Mouse (Mus musculus): ENCODE measurements around the gene Ddx42. TPM values are rescaled to one million over a fixed set of nuclear protein-coding genes. Genes with fewer than 3 reads are reported as not detected.

Gene Ddx42
- polyA plus RNA-seq (2015; fragmentation: Nextera tagmentation; extraction: Ambion mirVana): 77.9 and 81.9 TPM in 2 replicates

DNA sequence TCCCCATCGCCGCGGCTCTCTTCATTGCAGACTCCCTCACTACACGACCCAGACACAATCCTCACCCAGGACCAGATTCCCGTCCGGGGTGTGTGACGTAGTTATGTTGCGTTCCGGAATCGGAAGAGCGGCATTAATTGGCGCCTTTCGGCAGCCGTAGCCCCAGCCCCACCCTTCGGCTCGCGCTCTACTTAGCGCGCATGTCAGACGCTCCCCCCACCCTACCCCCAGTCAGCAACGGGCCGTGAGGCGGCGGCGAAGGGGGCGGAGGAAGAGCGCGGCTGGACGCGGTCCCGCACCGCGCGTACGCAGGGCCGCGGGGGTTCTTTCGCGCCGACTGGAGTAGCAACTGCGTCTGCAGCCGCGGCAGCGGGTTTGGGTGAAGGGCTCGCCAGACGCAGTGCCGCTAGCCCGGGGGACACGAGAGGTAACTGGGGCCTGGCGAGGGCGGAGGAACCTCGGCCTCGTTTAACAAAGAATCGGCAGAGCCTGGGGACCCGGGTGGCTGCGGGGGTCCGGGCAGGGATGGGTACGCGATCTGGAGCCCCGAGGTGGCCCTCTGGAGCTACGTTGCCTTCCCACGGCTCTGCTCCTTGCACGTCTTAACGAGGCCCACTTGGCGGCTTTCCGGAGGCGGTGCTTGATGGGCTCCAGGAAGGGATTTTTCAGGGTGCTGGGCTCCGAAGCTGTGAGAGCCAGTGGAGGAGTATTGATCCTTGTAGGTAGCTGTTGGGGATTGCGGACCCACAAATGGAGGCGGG is at the start of gene Ddx42:
Gene Ddx42 (plus strand): TSS at position 197 of the 761 bp plus-strand sequence.
- peak; percentile 97 for ATAC-seq (ENCODE audit: low FRiP score, low read depth)
- Histone ChIP-seq H3K9ac (peak within 1 kb of the TSS; percentile 97), H3K36me3 (peaks cover 13% of the 10 kb centered on the region), H3K4me1 (replicated peaks) (peaks cover 51% of the 10 kb centered on the region), H3K9me3 (no peaks in the 10 kb centered on the region), H3K4me2 (peak within 1 kb of the TSS; percentile 66), H3K27ac (replicated peaks) (peak within 1 kb of the TSS; percentile 99), H3K27me3 (no peaks in the 10 kb centered on the region), H3K4me3 (peak within 1 kb of the TSS; percentile 79)
- under 1% methylated on average over 69 of the region's 70 CpGs for WGBS

- no peak for ATAC-seq (ENCODE audit: low FRiP score, low read depth)
- Histone ChIP-seq H3K4me1 (replicated peaks) (no peaks in the 10 kb centered on the region), H3K27me3 (no peaks in the 10 kb centered on the region), H3K9me3 (no peaks in the 10 kb centered on the region), H3K9ac (no peak overlapping the region), H3K4me3 (no peak overlapping the region), H3K36me3 (peaks cover 27% of the 10 kb centered on the region; the same call in 1 of the 2 replicates), H3K27ac (replicated peaks) (no peak overlapping the region), H3K4me2 (no peak overlapping the region)
- WGBS: 88% methylated on average over 5 of the region's 5 CpGs
These were observed 49.3 kb upstream of the Ddx42 start for GRCm38 (mm10) chr11:106167435-106167834.

- H3K36me3 ChIP-seq: peaks cover 18% of the 10 kb centered on the region; the same call in 1 of the 2 replicates
- H3K9ac ChIP-seq: no peak overlapping the region
- no peak overlapping the region for H3K4me3 ChIP-seq
- WGBS: 77% methylated on average over 7 of the region's 7 CpGs
- H3K9me3 ChIP-seq: no peaks in the 10 kb centered on the region
- no peaks in the 10 kb centered on the region for H3K27me3 ChIP-seq
- ATAC-seq (ENCODE audit: low FRiP score, low read depth): no peak
- H3K27ac ChIP-seq (replicated peaks): no peak overlapping the region
- H3K4me2 ChIP-seq: no peak overlapping the region
- H3K4me1 ChIP-seq (replicated peaks): no peaks in the 10 kb centered on the region
These were observed 45.9 kb upstream of the Ddx42 start for GRCm38 (mm10) chr11:106170807-106171206.

GRCm38 (mm10) chr11:106173228-106173627 is 43.5 kb upstream of the Ddx42 start:
- no peaks in the 10 kb centered on the region for H3K9me3 ChIP-seq
- no peak for ATAC-seq (ENCODE audit: low FRiP score, low read depth)
- peaks cover 4% of the 10 kb centered on the region; the same call in 1 of the 2 replicates for H3K36me3 ChIP-seq
- H3K27me3 ChIP-seq: no peaks in the 10 kb centered on the region
- H3K4me1 ChIP-seq (replicated peaks): no peaks in the 10 kb centered on the region
- H3K9ac ChIP-seq: no peak overlapping the region
- H3K27ac ChIP-seq (replicated peaks): no peak overlapping the region
- H3K4me3 ChIP-seq: no peak overlapping the region
- 95% methylated on average over 2 of the region's 2 CpGs for WGBS
- no peak overlapping the region for H3K4me2 ChIP-seq

DNA sequence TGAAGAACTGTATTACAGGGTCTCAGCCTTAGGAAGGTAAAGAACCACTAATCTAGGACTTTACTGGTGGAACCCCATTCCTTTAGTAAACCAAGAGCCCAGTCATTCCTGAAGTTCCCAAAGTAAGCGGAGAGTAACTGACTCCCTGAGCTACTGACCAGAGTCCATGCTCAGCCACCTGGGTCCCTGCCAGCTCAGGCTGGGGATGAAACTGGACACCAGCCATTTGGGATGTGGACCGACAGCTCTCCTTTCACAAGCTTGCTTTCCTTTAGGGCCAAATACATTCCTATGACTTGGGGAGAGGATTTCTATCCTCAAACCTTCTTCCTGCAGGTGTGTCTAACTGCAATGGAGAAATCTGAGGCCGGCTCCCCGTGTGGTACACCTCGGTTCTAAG is 42.4 kb upstream of the Ddx42 start:
- no peaks in the 10 kb centered on the region for H3K4me1 ChIP-seq (replicated peaks)
- no peaks in the 10 kb centered on the region for H3K27me3 ChIP-seq
- H3K9ac ChIP-seq: no peak overlapping the region
- ATAC-seq (ENCODE audit: low FRiP score, low read depth): no peak
- H3K9me3 ChIP-seq: no peaks in the 10 kb centered on the region
- H3K4me3 ChIP-seq: no peak overlapping the region
- WGBS: 88% methylated on average over 5 of the region's 5 CpGs
- H3K4me2 ChIP-seq: no peak overlapping the region
- peaks cover 7% of the 10 kb centered on the region; the same call in 1 of the 2 replicates for H3K36me3 ChIP-seq
- H3K27ac ChIP-seq (replicated peaks): no peak overlapping the region

GRCm38 (mm10) chr11:106175081-106175480 is 41.6 kb upstream of the Ddx42 start:
- Histone ChIP-seq H3K4me3 (no peak overlapping the region), H3K4me2 (no peak overlapping the region), H3K9me3 (no peaks in the 10 kb centered on the region), H3K9ac (no peak overlapping the region), H3K27ac (replicated peaks) (no peak overlapping the region), H3K27me3 (no peaks in the 10 kb centered on the region), H3K36me3 (peaks cover 7% of the 10 kb centered on the region; the same call in 1 of the 2 replicates), H3K4me1 (replicated peaks) (no peaks in the 10 kb centered on the region)
- WGBS: 78% methylated on average over 3 of the region's 3 CpGs
- no peak for ATAC-seq (ENCODE audit: low FRiP score, low read depth)

GRCm38 (mm10) chr11:106176372-106176771 is 40.4 kb upstream of the Ddx42 start:
- no peaks in the 10 kb centered on the region for H3K4me1 ChIP-seq (replicated peaks)
- no peak overlapping the region for H3K4me3 ChIP-seq
- H3K27me3 ChIP-seq: no peaks in the 10 kb centered on the region
- no peak overlapping the region for H3K4me2 ChIP-seq
- H3K9me3 ChIP-seq: no peaks in the 10 kb centered on the region
- ATAC-seq (ENCODE audit: low FRiP score, low read depth): no peak
- H3K9ac ChIP-seq: no peak overlapping the region
- WGBS: 85% methylated on average over 5 of the region's 5 CpGs
- H3K27ac ChIP-seq (replicated peaks): no peak overlapping the region
- peaks cover 7% of the 10 kb centered on the region; the same call in 1 of the 2 replicates for H3K36me3 ChIP-seq

DNA sequence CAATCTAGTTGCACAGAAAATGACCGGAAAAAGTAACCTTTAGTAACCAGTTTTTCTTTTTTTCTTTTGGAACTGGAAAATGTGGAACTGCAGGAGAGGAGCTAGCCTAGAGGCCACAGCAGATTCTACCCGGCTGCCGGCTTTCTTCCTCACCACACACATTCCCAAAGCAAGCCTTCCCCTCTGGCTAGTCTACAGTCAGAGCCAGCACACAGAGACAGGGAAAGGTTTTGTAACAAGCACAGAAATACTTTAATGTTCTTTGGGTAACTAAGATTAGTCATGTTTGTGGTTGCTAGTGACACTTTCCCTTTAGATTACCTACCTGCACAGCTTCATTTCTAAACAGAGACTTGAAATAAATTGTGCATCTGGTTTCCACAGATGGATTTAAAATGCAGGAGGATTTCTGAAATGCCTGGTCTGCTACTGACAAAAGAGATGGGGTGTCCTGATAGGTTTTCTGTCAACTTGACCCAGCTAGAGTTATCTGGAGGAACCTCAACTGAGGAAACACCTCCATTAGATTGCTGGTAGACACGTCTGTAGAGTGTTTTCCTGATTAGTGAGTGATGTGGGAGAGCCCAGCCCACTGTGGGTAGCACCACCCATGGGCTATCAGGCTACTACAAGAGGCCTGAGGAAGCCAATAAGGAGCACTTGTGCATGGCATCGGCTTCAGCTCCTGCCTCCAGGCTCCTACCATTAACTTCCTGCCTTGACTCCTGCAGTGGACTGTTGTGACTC is 38.5 kb upstream of the Ddx42 start:
- Histone ChIP-seq H3K27ac (replicated peaks) (no peak overlapping the region), H3K4me3 (no peak overlapping the region), H3K36me3 (peaks cover 3% of the 10 kb centered on the region; the same call in 1 of the 2 replicates), H3K9ac (no peak overlapping the region), H3K4me1 (replicated peaks) (no peaks in the 10 kb centered on the region), H3K27me3 (no peaks in the 10 kb centered on the region), H3K9me3 (no peaks in the 10 kb centered on the region), H3K4me2 (no peak overlapping the region)
- WGBS: 87% methylated on average over 5 of the region's 5 CpGs
- ATAC-seq (ENCODE audit: low FRiP score, low read depth): no peak

- ATAC-seq (ENCODE audit: low FRiP score, low read depth): no peak
- H3K9ac ChIP-seq: no peak overlapping the region
- H3K36me3 ChIP-seq: peaks cover 12% of the 10 kb centered on the region
- no peaks in the 10 kb centered on the region for H3K27me3 ChIP-seq
- H3K4me2 ChIP-seq: no peak overlapping the region
- 88% methylated on average over 7 of the region's 7 CpGs for WGBS
- H3K4me3 ChIP-seq: no peak overlapping the region
- no peaks in the 10 kb centered on the region for H3K4me1 ChIP-seq (replicated peaks)
- no peaks in the 10 kb centered on the region for H3K9me3 ChIP-seq
- H3K27ac ChIP-seq (replicated peaks): no peak overlapping the region
These were observed 36.8 kb upstream of the Ddx42 start for GRCm38 (mm10) chr11:106179711-106180448.

DNA sequence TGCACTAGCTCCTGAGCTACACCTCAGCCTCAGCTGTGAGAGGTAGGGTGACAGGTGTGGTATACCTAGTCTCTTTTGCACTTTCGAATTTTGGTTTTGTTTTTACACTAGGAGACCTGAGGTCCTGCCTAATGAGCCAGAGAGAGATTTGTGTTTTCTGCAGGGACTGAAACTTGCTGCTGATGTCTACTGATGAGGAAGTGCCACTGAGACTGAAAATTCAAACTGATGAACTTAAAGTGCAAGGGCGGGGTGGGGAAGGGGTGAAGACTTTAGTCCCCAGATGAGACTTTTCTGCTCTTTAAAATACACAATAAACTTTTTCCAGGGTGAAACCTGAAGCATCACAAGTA is 36.3 kb upstream of the Ddx42 start:
- WGBS: 97% methylated on average over 2 of the region's 2 CpGs
- Histone ChIP-seq H3K4me1 (replicated peaks) (no peaks in the 10 kb centered on the region), H3K9me3 (no peaks in the 10 kb centered on the region), H3K36me3 (peaks cover 18% of the 10 kb centered on the region), H3K4me3 (no peak overlapping the region), H3K4me2 (no peak overlapping the region), H3K27me3 (no peaks in the 10 kb centered on the region), H3K27ac (replicated peaks) (no peak overlapping the region), H3K9ac (no peak overlapping the region)
- no peak for ATAC-seq (ENCODE audit: low FRiP score, low read depth)

DNA sequence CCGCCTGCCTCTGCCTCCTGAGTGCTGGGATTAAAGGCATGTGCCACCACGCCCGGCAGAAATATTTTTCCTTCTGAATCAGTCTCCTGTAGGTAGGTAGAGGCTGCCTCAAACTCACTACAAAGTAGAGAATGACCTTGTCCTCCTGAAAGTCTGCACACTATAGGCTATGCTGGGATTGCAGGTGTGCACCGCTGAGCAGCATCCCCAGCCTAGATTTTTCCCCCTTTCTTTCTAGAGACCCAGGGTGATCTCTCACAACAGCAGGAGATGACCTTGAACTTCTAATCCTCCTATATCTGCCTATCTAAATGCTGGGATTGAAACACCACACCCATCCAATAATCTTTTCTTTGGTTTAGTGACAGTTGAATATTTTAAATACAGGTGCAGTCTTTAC is 29.4 kb upstream of the Ddx42 start:
- no peak overlapping the region for H3K4me2 ChIP-seq
- H3K4me3 ChIP-seq: no peak overlapping the region
- peaks cover 4% of the 10 kb centered on the region; the same call in 1 of the 2 replicates for H3K4me1 ChIP-seq (replicated peaks)
- H3K9ac ChIP-seq: no peak overlapping the region
- H3K27ac ChIP-seq (replicated peaks): no peak overlapping the region
- WGBS: 93% methylated on average over 4 of the region's 4 CpGs
- peaks cover 16% of the 10 kb centered on the region for H3K36me3 ChIP-seq
- H3K27me3 ChIP-seq: no peaks in the 10 kb centered on the region
- ATAC-seq (ENCODE audit: low FRiP score, low read depth): no peak
- no peaks in the 10 kb centered on the region for H3K9me3 ChIP-seq

- Histone ChIP-seq H3K4me2 (0 out of 2 replicates have a peak overlapping the region, but pooled peaks have one; percentile 71), H3K9me3 (no peaks in the 10 kb centered on the region), H3K36me3 (peaks cover 6% of the 10 kb centered on the region; the same call in 1 of the 2 replicates), H3K4me1 (replicated peaks) (peaks cover 14% of the 10 kb centered on the region), H3K9ac (no peak overlapping the region), H3K27me3 (no peaks in the 10 kb centered on the region), H3K27ac (replicated peaks) (no peak overlapping the region), H3K4me3 (no peak overlapping the region)
- no peak for ATAC-seq (ENCODE audit: low FRiP score, low read depth)
- whole genome bisulfite sequencing: 96% methylated on average over 3 of the region's 3 CpGs
These were observed 25.0 kb upstream of the Ddx42 start for GRCm38 (mm10) chr11:106191716-106192115.

Data from hindbrain, embryonic 15.5 days (tissue).